Mouse (Mus musculus) testis, postnatal 10 days (tissue): ENCODE results near the gene Optc.

ENCODE experiments used
- DNase-seq: peaks from one replicate; pipeline ENCODE4 v3.0.0; 2021; ENCODE audit warnings: low spot score

Gene Optc

GRCm38 (mm10) chr1:133907949-133908658 is at the start of gene Optc:
Gene Optc (minus strand): TSS chr1:133907999.
- peak; percentile 78 for DNase-seq

GRCm38 (mm10) chr1:133954009-133954408 is 46.2 kb upstream of the Optc start:
- DNase-seq: no peak

GRCm38 (mm10) chr1:133953261-133953742 is 45.5 kb upstream of the Optc start:
- no peak for DNase-seq

DNA sequence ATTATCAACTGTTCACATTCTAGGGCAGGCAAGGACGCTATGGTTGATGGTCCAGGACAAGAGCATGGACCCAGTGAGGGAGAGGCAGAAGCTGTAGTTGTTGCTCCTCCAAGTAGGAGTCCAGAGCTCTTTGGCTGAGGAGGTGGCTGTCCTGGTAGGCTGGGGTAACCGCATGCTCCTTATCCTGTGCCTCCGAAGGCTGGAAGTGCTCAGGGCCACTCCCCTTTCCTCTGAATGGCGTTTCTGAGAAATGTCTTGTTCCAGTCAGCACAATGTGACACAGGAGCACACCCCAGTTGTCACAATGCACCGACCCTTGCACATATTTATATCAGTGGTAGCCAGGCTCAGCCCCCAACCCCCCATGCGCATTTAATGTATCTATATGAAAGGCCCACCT is 43.8 kb upstream of the Optc start:
- no peak for DNase-seq

- DNase-seq: no peak
Measured at GRCm38 (mm10) chr1:133950061-133950782, 42.4 kb upstream of the Optc start.

DNA sequence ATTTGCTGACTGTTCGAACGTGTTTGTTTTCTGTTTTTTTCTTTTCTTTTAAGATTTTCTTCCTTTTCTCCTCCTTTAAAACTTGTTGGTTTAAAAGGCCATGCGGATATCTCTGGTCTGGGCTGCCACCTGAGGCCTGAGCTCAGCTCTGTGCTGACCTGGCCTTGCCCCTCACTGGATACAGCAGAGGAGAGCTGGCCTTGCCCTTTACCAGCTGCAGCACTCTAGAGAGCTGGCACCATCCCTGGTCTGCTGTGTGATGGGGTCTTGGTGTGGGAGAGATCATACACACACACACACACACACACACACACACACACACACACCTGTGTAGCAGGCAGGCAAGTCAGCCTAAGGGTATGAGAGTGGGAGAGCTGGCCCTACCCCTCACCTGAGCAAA is 37.3 kb upstream of the Optc start:
- no peak for DNase-seq

GRCm38 (mm10) chr1:133941904-133942303 is 34.1 kb upstream of the Optc start:
- no peak for DNase-seq

DNA sequence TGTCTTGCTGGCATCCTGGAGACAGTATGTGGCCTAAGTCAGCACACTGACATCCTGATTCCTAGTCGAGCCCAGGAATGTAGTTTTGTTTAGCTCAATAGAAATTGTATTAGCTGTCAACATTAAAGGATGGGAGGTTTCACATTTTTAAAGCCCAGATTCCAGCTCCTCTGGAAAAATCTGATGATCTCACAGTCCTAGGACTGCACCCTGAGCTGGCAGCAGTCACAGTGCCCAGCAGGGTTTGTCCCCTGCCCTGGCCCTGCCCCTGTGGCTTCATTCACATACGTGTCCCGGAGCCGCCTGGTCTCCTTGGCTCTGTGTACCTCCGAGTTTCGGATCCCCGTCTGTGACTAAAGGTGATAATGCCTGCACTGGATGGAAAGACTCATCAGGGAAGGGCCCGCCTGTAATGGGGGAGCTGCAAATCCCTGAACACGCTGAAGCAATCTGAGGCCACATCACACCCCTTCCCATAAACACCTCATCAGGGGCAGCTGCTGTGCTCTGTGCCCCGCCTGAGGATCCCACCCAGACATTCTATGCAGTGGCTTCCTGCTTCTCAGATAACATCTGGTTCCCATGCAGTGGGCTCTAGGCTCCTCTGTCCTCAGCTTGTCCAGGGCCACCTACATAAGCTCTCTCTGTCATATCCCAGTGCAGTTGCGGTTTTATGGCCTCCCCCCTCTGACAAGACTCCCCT is 33.5 kb upstream of the Optc start:
- no peak for DNase-seq

DNA sequence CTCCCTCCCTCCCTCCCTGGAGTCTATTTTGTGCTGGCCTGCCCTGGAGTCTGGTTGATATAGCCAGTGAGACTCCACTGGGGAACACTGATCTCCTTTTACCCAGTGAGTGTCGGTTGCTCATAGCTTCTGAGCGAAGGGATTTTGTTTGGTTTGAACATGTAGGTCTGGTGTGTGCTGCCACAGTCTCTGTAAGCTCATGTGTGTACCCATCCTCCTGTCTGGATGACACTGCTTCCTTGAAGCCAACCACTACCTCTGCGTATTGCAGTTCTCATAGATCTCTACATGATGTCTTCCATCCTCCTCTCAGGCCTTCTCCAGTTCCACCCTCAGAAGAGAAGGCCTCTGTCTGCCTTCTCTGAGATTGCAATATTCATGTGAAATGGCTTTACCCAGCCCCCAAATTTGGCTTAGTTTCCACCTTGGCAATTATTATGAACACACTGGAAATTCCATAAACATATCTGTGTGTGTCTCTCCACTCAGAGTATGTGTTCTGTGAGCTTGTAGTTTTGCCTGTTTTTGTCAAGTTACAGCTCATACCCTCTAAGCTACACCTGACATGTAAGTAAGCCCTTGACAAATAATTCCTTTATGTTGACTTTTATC is 32.8 kb upstream of the Optc start:
- DNase-seq: no peak

DNA sequence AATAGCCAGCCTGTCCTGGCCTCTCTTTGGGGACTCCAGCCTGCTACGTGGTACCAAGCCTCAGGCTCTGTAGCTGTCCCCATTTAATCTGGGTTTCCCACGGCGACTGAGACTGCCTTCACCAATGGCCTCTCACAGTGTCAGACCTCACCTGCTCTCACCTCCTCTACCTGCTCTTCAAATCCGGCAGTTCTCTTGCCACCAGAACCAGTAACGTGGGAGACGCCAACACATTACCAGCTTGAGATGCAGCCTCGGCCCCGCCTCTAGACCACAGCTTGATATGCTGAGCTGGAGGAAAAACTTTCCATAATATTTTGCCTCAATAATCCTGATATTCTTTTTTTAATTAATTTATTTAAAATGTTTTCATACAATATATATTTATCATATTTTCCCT is 31.9 kb upstream of the Optc start:
- no peak for DNase-seq

DNA sequence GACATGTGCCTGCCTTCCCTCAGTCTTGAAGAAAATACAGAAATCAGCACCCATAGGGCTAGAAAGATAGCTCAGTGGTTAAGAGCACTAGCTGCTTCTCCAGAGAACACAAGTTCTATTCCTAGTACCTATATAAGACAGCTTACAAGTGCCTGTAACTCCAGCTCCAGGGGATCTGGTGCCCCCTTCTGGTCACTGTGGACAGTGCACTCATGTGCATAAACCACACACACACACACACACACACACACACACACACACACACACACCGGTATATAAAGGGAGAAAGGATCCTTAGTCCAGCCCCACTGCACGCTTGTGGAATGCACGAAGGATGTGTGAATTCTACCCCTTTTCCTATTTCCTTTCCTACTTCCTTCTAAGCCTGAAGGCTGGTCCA is 28.4 kb upstream of the Optc start:
- DNase-seq: no peak

- DNase-seq: no peak
Measured at GRCm38 (mm10) chr1:133934354-133934963, 26.7 kb upstream of the Optc start.

GRCm38 (mm10) chr1:133933301-133934195 is 25.7 kb upstream of the Optc start:
- DNase-seq: no peak

- DNase-seq: no peak
Measured at GRCm38 (mm10) chr1:133929980-133930379, 22.2 kb upstream of the Optc start.

- no peak for DNase-seq
Measured at GRCm38 (mm10) chr1:133925223-133925622, 17.4 kb upstream of the Optc start.

- DNase-seq: no peak
Measured at GRCm38 (mm10) chr1:133924141-133924875, 16.5 kb upstream of the Optc start.

GRCm38 (mm10) chr1:133923071-133923470 is 15.3 kb upstream of the Optc start:
- DNase-seq: no peak

DNA sequence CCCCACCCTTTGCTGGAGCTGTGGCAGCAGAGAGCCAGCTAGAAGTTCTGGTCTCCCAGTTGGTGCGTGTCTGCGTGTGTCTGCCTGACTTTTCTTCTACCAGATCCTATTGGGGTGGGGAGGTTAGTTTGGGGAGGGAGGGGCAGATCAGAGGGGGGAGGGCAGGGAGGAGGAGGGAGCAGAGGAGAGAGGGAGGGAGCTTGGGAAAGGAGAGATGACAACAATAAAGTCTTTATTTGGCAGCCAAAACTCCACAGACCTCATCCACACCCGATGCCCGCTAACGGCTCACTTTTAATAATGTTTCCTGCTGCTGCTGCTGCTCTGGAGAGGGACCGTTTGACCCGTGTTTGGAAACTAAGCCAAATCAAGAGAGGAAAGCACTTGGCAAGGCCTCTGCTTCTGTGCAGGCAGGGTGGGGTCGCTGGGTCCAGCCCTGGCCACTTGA is 13.5 kb upstream of the Optc start, which contains the start of gene Prelp:
Gene Prelp (minus strand): TSS at position 111 of the 448 bp plus-strand sequence.
- DNase-seq: no peak

GRCm38 (mm10) chr1:133920876-133921275 is 13.1 kb upstream of the Optc start:
- no peak for DNase-seq

DNA sequence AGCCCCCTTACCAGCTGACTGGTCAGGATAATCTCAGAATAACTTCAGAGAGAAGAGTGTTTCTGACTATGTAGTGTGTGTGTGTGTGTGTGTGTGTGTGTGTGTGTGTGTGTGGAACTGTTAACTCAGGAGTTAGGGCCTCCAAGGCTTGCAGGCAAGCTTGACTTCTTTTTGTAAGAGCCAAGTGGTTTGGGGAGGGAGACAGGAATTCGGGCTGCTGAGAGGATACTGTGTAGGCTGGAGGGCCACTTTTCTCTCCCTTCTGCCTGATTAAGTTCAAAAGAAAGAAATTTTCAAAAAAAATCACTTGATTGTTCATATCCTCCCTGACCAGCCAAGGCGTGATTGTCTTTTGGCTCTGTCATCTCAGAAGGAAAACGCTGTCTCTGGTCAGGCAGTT is 12.6 kb upstream of the Optc start:
- no peak for DNase-seq
